26 mouse cellular contexts compared by ENCODE assay signal in the genomic region with DNA sequence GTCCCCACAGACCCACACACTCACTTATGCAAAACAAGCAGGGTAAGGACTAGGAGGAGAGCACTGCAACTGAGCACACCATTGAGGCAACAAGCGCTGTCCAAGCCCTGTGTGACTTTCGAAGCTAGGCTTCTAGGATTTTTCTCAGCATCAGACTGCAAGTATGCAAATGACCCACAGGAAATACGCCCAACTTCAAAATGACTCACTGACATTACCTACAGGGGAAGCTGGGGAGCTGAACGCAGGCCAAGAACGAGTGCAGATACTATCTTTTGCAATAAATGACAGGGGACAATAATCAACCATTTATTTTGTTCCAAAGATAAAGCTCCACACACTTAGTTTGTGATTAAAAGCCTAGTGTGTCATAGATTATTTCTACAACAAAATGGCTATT. TPM values are rescaled to one million over a fixed set of nuclear protein-coding genes. Genes with fewer than 3 reads are reported as not detected.
A peak's percentile ranks its signal among the peaks of the same experiment; 100 is the strongest.
DNase-seq lines count a peak whose midpoint lies in the region; ATAC-seq lines count a peak whose summit lies in the region.
"Had no signal": no experiment of that assay in that cellular context is flagged by ENCODE, and none has a peak within 500 bp of the region (broad histone marks: within the 10 kb centered on the region; RNA-seq: fewer than 3 reads in every experiment).

No protein-coding gene starts in this region.

- peak; percentile 69 for ATAC-seq in CD4-positive, CD25-positive, alpha-beta regulatory T cell, adult 4 months
- ATAC-seq in hindbrain, embryonic 11.5 days (ENCODE audit: low FRiP score), result no peak
- ATAC-seq: forebrain, embryonic 14.5 days; intestine, postnatal 0 days had no signal

- no peak overlapping the region for H3K4me3 ChIP-seq in hindbrain, embryonic 11.5 days (ENCODE audit: low read depth, low read length)
- H3K4me3 ChIP-seq: embryonic facial prominence, embryonic 15.5 days; erythroblast, embryonic 14.5 days; forebrain, embryonic 10.5 days; gastrocnemius, adult 2 months; heart, embryonic 10.5 days had no signal

- DNase-seq in 3T3-L1 (ENCODE audit: low read depth, low spot score), result peak; percentile 46
- DNase-seq in 416B (ENCODE audit: low read depth), result peak; percentile 74
- peak; percentile 28 for DNase-seq in induced T-regulatory cell, adult 2 months (ENCODE audit: low read depth)
- no peak for DNase-seq in hindbrain, embryonic 11.5 days (ENCODE audit: low spot score)
- DNase-seq in right cerebral cortex, postnatal 25 days, result no peak
- no peak for DNase-seq in heart, postnatal 4 days
- DNase-seq: adrenal gland, postnatal 25 days; cerebellum, adult 2 months; cerebellum, postnatal 10 days; embryo, embryonic 11 days; gastrocnemius, adult 2 months; gastrocnemius, postnatal 25 days; heart, postnatal 10 days; kidney, adult 8-10 months had no signal

- no peaks in the 10 kb centered on the region for H3K9me3 ChIP-seq in hindbrain, embryonic 11.5 days (ENCODE audit: control insufficient read depth, low read length)
- H3K9me3 ChIP-seq: embryonic facial prominence, embryonic 15.5 days; forebrain, embryonic 10.5 days had no signal

- no peaks in the 10 kb centered on the region for H3K27me3 ChIP-seq in hindbrain, embryonic 11.5 days (ENCODE audit: control insufficient read depth, insufficient read depth, low read length)
- H3K27me3 ChIP-seq: embryonic facial prominence, embryonic 15.5 days had no signal

- H3K36me3 ChIP-seq in hindbrain, embryonic 11.5 days (ENCODE audit: control insufficient read depth, insufficient read depth, low read length), result no peaks in the 10 kb centered on the region
- H3K36me3 ChIP-seq: embryonic facial prominence, embryonic 15.5 days; forebrain, embryonic 10.5 days; heart, embryonic 10.5 days had no signal

- no peak overlapping the region for H3K4me2 ChIP-seq in hindbrain, embryonic 11.5 days (replicated peaks; ENCODE audit: low read depth, low read length)
- H3K4me2 ChIP-seq: embryonic facial prominence, embryonic 15.5 days; hindbrain, embryonic 14.5 days had no signal

- WGBS in hindbrain, embryonic 11.5 days, result 78% methylated on average over 5 of the region's 5 CpGs

- no peak overlapping the region for H3K27ac ChIP-seq in hindbrain, embryonic 11.5 days (ENCODE audit: low read depth, low read length)
- H3K27ac ChIP-seq: embryonic facial prominence, embryonic 15.5 days; forebrain, embryonic 10.5 days; gastrocnemius, adult 2 months; heart, embryonic 10.5 days; hindbrain, embryonic 14.5 days had no signal

- H3K9ac ChIP-seq in hindbrain, embryonic 11.5 days (ENCODE audit: low read depth, low read length), result no peak overlapping the region
- H3K9ac ChIP-seq: embryonic facial prominence, embryonic 15.5 days; hindbrain, embryonic 14.5 days had no signal

- no peaks in the 10 kb centered on the region for H3K4me1 ChIP-seq in hindbrain, embryonic 11.5 days (replicated peaks; ENCODE audit: control insufficient read depth, insufficient read depth, low read length)
- H3K4me1 ChIP-seq: embryonic facial prominence, embryonic 15.5 days; forebrain, embryonic 10.5 days; heart, embryonic 10.5 days had no signal

RNA-seq across cellular contexts. Expression of a gene that starts 6.0 kb away (rescaled TPM):
- polyA plus RNA-seq in CD4-positive, CD25-positive, alpha-beta regulatory T cell, adult 4 months (2017; shearing (Covaris generic)), result not detected
- polyA plus RNA-seq in hindbrain, embryonic 11.5 days (2014; fragmentation: Nextera tagmentation; extraction: Ambion mirVana), result not detected in 2 replicates
- total RNA-seq in heart, postnatal 4 days (2021), result not detected
- total RNA-seq: adrenal gland, postnatal 25 days; gastrocnemius, adult 2 months; gastrocnemius, postnatal 25 days; granulocyte monocyte progenitor cell, adult 5-6 weeks; heart, postnatal 10 days; hematopoietic stem cell, adult 5-6 weeks had no signal
- polyA plus RNA-seq: cerebellum, adult 2 months; embryonic facial prominence, embryonic 11.5 days; embryonic facial prominence, embryonic 15.5 days; erythroblast, embryonic 14.5 days; forebrain, embryonic 10.5 days; forebrain, embryonic 14.5 days; heart, embryonic 10.5 days; heart, embryonic 14.5 days; hindbrain, embryonic 14.5 days; intestine, postnatal 0 days had no signal

RNA-seq across cellular contexts. Expression of a gene that starts 34.3 kb away (rescaled TPM):
- 1 to 10 TPM; 1.6 to 2.2 TPM for polyA plus RNA-seq in CD4-positive, CD25-positive, alpha-beta regulatory T cell, adult 4 months (2017; shearing (Covaris generic))
- polyA plus RNA-seq in hindbrain, embryonic 11.5 days (2014; fragmentation: Nextera tagmentation; extraction: Ambion mirVana), result 3.2 and 3.3 TPM in 2 replicates
- total RNA-seq in heart, postnatal 4 days (2021), result under 1 TPM; 0.72 to 0.88 TPM
- total RNA-seq: gastrocnemius, adult 2 months had no signal
- polyA plus RNA-seq: erythroblast, embryonic 14.5 days had no signal

RNA-seq across cellular contexts. Expression of a gene that starts 49.9 kb away (rescaled TPM):
- polyA plus RNA-seq in CD4-positive, CD25-positive, alpha-beta regulatory T cell, adult 4 months (2017; shearing (Covaris generic)), result not detected
- polyA plus RNA-seq in hindbrain, embryonic 11.5 days (2014; fragmentation: Nextera tagmentation; extraction: Ambion mirVana), result 0.05 and 0.06 TPM in 2 replicates
- total RNA-seq in heart, postnatal 4 days (2021), result under 1 TPM in 1 of 2 experiments, not detected in 1; 0.07 TPM
- total RNA-seq: gastrocnemius, adult 2 months; gastrocnemius, postnatal 25 days; granulocyte monocyte progenitor cell, adult 5-6 weeks; hematopoietic stem cell, adult 5-6 weeks had no signal
- polyA plus RNA-seq: forebrain, embryonic 10.5 days; heart, embryonic 14.5 days; hindbrain, embryonic 14.5 days had no signal

Comparison
In these comparisons a context has a peak if more than half of its experiments do, and no peak if none do; other contexts are left out.
1. DNase-seq: peak in 3T3-L1 (single experiment), 416B (single experiment) and induced T-regulatory cell, adult 2 months (single experiment); none in hindbrain, embryonic 11.5 days (single experiment), right cerebral cortex, postnatal 25 days (single experiment) and heart, postnatal 4 days (single experiment).